Mouse (Mus musculus): ENCODE measurements around the gene Sgip1. TPM values are rescaled to one million over a fixed set of nuclear protein-coding genes. Genes with fewer than 3 reads are reported as not detected.

Gene Sgip1
- polyA plus RNA-seq, 1 experiment from 2014 or later = 54.8 TPM

DNA sequence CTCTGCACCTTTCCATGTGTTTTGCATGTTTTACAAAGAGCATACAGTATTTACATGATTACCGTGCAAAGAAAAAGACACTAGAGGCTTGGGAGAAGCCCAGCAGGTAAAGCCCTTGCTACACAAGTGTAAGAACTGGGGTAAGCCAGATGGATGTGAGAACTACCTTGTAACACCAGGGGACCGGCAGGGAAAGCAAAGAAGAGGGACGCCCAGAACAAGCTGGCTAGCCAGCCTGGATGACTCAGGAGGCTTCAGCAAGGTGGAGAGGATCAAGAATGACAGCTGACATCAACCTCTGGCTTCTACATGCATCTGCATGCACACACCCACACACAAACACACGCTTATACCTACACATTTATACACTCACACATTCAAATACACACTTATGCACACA, 248.9 kb downstream of the Sgip1 start:
- ATAC-seq (ENCODE audit: low read depth) = no peak
- Histone ChIP-seq H3K27me3 (no peaks in the 10 kb centered on the region), H3K36me3 (no peaks in the 10 kb centered on the region), H3K4me1 (replicated peaks) (no peaks in the 10 kb centered on the region), H3K9me3 (no peaks in the 10 kb centered on the region), H3K4me3 (no peak overlapping the region), H3K9ac (no peak overlapping the region), H3K4me2 (no peak overlapping the region), H3K27ac (replicated peaks) (no peak overlapping the region)
- 82% methylated on average over 4 of the region's 4 CpGs for WGBS

DNA sequence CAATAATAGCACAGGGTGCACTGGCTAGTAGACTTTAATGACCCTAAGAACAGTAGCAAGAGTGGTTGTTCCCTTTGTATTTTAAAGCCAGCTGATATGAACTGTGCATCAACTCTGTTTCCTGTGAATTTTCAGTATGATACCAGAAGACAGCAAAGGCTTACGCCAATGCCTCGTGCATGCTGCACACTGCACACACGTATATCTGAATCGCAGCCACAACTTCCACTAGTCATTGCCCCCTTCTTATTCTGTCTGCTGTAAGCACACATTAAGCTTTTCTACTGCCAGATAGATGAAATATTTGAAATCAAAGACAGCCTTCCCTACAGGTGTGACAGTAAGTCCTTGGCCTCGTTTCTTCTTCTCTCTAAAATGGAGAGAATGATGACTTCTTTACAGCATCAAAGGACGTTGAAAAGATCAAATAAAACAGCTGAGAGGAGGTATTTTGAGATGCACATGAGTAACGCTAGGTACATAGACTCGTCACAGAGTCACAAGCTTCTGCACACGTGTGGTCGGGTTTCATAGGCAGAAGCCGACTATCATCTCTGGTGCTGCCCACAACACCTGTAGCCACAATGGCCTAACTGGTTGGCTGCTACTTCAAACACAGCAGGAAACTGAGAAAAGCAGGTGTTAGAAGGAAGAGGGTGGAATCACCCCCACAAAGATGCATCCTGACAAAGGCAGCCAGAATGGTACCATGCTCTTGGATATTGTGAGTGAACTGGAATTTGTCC, 249.7 kb downstream of the Sgip1 start:
- Histone ChIP-seq H3K4me2 (no peak overlapping the region), H3K27me3 (no peaks in the 10 kb centered on the region), H3K27ac (replicated peaks) (no peak overlapping the region), H3K9ac (no peak overlapping the region), H3K4me3 (no peak overlapping the region), H3K9me3 (no peaks in the 10 kb centered on the region), H3K4me1 (replicated peaks) (no peaks in the 10 kb centered on the region), H3K36me3 (no peaks in the 10 kb centered on the region)
- ATAC-seq (ENCODE audit: low read depth) = no peak
- WGBS = 86% methylated on average over 11 of the region's 11 CpGs

DNA sequence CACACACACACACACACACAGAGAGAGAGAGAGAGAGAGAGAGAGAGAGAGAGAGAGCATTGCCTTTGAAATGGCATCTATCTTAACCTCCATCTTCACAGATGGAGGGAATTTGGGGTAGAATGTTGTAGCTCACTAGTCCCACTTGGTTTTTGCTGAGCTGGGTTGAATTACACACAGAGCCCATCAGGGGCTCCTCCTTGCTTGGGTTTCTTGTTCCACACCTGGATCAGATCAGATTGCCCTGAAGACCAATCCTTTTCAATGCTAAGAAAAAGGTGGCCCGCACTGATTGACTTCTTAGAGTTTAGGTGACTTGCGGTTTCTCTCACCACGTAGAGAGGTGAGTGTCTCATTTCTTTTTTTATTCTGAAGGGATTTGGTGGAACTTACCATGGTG, 250.6 kb downstream of the Sgip1 start:
- no peak overlapping the region for H3K4me3 ChIP-seq
- H3K9ac ChIP-seq = no peak overlapping the region
- H3K4me1 ChIP-seq (replicated peaks) = no peaks in the 10 kb centered on the region
- ATAC-seq (ENCODE audit: low read depth) = no peak
- H3K27me3 ChIP-seq = no peaks in the 10 kb centered on the region
- no peaks in the 10 kb centered on the region for H3K36me3 ChIP-seq
- no peak overlapping the region for H3K27ac ChIP-seq (replicated peaks)
- H3K4me2 ChIP-seq = no peak overlapping the region
- 87% methylated on average over 3 of the region's 3 CpGs for WGBS
- no peaks in the 10 kb centered on the region for H3K9me3 ChIP-seq

DNA sequence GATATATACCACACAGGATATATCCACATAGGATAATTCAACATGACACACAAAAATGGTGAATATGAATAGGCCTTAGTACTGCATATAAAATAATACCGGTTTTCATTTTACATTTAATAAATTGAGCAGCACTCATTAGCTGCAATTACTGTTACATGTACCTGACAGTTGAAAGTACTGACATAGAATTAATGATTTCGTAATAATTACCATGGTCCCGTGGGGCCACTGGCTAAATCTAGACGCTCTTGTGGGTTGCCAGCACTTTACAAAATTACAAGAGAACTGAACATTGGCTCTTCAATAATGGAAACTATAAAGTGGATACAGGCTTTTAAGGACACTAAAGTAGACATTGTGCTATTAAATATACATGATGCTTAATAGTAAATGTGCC, 263.6 kb downstream of the Sgip1 start:
- Histone ChIP-seq H3K27ac (replicated peaks) (peak overlapping the region; percentile 78), H3K36me3 (no peaks in the 10 kb centered on the region), H3K9me3 (no peaks in the 10 kb centered on the region), H3K4me2 (no peak overlapping the region), H3K4me3 (no peak overlapping the region), H3K27me3 (no peaks in the 10 kb centered on the region), H3K4me1 (replicated peaks) (peaks cover 30% of the 10 kb centered on the region), H3K9ac (no peak overlapping the region)
- 58% methylated on average over 4 of the region's 4 CpGs for WGBS
- ATAC-seq (ENCODE audit: low read depth) = no peak

DNA sequence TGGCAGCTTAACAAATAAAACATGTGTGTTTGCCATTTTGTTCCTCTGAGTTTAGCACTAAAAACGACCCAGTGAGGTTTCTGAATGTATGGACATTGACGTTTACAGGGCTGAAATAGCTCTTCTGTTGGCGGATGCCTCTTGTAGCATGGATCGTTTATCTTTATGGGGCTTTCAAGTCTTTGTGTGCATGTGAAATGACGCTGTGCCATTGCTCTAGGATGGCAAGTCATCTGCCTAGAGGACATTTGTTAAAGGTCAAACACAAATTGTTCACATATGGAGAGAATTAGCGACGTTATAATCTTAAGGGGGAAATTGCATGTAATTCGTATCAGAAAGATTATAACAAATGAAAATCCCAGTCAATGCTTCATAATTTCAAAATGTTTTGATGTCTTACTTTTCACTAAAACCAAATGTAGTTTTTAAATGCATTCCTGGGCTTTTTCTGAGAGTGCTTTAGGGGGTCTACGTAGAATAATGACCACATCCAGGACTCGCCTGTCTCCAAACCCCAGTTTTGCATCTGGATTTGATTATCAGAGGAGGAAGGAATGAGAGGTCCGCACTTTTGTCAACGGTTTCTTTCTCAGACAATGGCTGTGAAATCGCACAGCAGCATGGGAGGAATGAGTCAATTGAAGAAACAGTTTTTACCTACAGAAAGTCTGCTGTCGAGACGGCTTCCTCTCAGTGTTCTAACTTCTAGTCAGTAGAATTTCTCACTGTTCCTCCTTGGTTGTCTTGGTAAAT, 264.3 kb downstream of the Sgip1 start:
- peak overlapping the region; percentile 78 for H3K27ac ChIP-seq (replicated peaks)
- peak; percentile 62; the same call in 1 of the 2 replicates for ATAC-seq (ENCODE audit: low read depth)
- 38% methylated on average over 15 of the region's 15 CpGs for WGBS

DNA sequence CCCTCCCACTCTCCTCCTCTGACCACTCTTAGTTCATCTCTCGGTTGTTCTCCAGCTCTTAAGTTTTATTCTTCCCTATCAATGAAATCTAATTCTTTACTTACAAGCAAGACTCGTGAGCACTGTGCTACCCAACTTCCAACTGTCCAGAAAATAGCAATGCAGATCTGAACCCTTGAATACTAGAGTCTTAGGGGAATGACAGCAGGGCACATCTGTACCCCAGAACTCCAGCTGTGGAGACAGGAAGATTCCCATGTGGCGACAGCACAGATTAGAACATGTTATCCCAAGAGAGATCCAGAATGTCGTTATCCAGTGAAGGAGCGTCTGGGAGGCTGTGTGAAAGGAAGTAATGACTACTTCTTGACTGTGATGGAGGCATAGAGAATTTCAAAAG, 265.2 kb downstream of the Sgip1 start:
- H3K27ac ChIP-seq (replicated peaks) = peak overlapping the region; percentile 78
- 63% methylated on average over 5 of the region's 5 CpGs for WGBS

More for the DNA sequence above, 264.3 kb downstream of the Sgip1 start:
- no peaks in the 10 kb centered on the region for H3K9me3 ChIP-seq
- no peaks in the 10 kb centered on the region for H3K27me3 ChIP-seq
- no peak overlapping the region for H3K9ac ChIP-seq
- no peak overlapping the region for H3K4me3 ChIP-seq
- H3K36me3 ChIP-seq = no peaks in the 10 kb centered on the region
- no peak overlapping the region for H3K4me2 ChIP-seq
- H3K4me1 ChIP-seq (replicated peaks) = peaks cover 30% of the 10 kb centered on the region

DNA sequence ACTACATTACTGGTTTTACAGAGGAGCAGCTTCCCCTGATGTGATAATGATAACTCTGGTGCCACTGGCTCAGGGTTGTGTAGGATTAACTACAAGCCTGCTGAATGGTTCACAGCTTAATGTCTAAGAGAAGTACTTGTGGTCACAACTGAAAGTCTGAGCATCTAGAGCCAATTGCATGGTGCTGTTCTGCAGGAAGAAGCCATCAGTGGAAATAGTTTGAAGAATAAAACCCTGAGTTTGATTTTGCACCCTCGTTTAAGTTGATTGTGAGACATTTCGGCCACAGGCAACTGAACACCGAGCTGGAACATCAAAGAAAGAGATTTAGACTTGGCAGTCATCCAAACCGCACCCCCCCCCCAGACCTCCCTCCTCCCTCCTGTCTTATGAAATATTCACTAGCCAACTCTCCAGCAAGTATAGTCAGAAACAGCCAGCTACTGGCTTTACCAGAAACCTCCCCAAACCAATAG, 265.9 kb downstream of the Sgip1 start:
- Histone ChIP-seq H3K27me3 (no peaks in the 10 kb centered on the region), H3K4me3 (no peak overlapping the region), H3K4me1 (replicated peaks) (peaks cover 35% of the 10 kb centered on the region), H3K36me3 (no peaks in the 10 kb centered on the region), H3K9me3 (no peaks in the 10 kb centered on the region), H3K9ac (no peak overlapping the region), H3K27ac (replicated peaks) (peak overlapping the region; percentile 78), H3K4me2 (no peak overlapping the region)
- 37% methylated on average over 4 of the region's 4 CpGs for WGBS
- 0 out of 2 replicates have a peak, but pooled peaks have one; percentile 7 for ATAC-seq (ENCODE audit: low read depth)

More for the DNA sequence above, 265.2 kb downstream of the Sgip1 start:
- Histone ChIP-seq H3K4me1 (replicated peaks) (peaks cover 30% of the 10 kb centered on the region), H3K36me3 (no peaks in the 10 kb centered on the region), H3K4me3 (no peak overlapping the region), H3K9me3 (no peaks in the 10 kb centered on the region), H3K9ac (no peak overlapping the region), H3K4me2 (no peak overlapping the region), H3K27me3 (no peaks in the 10 kb centered on the region)
- ATAC-seq (ENCODE audit: low read depth) = no peak

DNA sequence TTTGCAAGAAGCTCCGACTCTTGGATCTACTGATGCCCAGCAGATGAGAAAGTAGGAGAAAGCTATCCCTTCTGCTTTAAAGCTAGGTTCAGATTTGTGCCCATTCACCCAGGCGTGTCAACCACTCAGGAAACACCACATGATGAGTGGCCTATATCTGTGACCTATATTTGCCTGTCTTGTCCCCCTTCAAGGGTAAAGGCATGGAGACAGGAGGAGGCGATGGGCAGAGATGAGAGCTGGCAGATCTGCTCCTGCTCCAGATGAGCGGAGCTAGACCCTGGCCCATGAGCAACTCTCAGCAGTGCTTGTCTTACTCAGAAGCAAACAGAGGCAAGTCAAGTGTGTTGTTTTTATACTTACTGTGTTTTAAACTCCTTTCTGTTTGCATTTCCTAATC, 269.6 kb downstream of the Sgip1 start:
- WGBS = 93% methylated on average over 4 of the region's 4 CpGs
- H3K9ac ChIP-seq = no peak overlapping the region

DNA sequence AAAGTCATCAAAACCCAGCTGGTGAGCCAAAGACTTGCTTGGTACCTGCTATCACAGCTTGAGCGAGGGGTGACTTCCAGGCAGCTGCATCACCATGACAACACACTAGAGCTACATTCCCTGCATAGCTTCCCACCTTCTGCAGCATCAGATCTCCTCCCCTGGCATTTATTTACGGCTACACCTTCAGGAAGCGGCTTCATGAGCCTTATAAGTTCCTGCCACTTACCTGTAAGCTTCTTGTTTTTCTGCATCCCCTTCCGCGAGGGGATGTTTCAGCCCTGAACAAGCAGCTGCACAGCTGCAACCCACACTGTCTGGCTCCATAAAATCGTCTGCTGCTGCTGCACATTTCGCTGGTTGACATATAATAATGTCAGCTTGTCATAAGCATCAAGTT, 270.7 kb downstream of the Sgip1 start:
- no peak; the same call in 1 of the 2 replicates for ATAC-seq (ENCODE audit: low read depth)
- Histone ChIP-seq H3K27me3 (no peaks in the 10 kb centered on the region), H3K27ac (replicated peaks) (0 out of 2 replicates have a peak overlapping the region, but pooled peaks have one; percentile 53), H3K9ac (no peak overlapping the region), H3K9me3 (no peaks in the 10 kb centered on the region), H3K4me1 (replicated peaks) (peaks cover 23% of the 10 kb centered on the region), H3K36me3 (no peaks in the 10 kb centered on the region), H3K4me2 (0 out of 2 replicates have a peak overlapping the region, but pooled peaks have one; percentile 13), H3K4me3 (no peak overlapping the region)
- 35% methylated on average over 7 of the region's 7 CpGs for WGBS

More for the DNA sequence above, 269.6 kb downstream of the Sgip1 start:
- Histone ChIP-seq H3K27me3 (no peaks in the 10 kb centered on the region), H3K4me2 (no peak overlapping the region), H3K36me3 (no peaks in the 10 kb centered on the region), H3K4me3 (no peak overlapping the region), H3K27ac (replicated peaks) (no peak overlapping the region), H3K4me1 (replicated peaks) (peaks cover 34% of the 10 kb centered on the region), H3K9me3 (no peaks in the 10 kb centered on the region)
- no peak for ATAC-seq (ENCODE audit: low read depth)

DNA sequence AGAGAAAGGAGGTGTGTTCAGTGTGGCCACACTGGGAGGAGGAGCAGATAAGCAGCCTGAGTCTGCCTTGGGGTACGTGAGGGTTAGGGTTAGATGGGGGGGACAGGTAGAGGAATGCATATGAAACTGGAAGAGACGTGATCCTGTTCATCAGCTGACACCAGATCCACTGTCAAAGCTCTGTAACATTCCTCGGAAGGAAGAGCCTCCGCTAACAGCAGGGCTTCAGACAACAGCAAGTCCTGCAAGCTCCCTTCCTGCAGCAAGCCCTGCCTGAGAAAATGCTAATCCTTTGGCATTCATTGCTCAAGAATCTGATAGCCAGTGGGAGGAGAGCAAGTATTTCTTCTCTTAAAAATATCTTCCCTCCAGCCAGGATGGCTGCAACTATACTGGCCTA, 272.4 kb downstream of the Sgip1 start:
- H3K4me2 ChIP-seq = peak overlapping the region; percentile 30
- no peaks in the 10 kb centered on the region for H3K36me3 ChIP-seq
- no peak overlapping the region for H3K4me3 ChIP-seq
- no peaks in the 10 kb centered on the region for H3K9me3 ChIP-seq
- 9% methylated on average over 4 of the region's 4 CpGs for WGBS
- no peak overlapping the region for H3K27ac ChIP-seq (replicated peaks)
- peaks cover 15% of the 10 kb centered on the region for H3K4me1 ChIP-seq (replicated peaks)
- no peak for ATAC-seq (ENCODE audit: low read depth)
- no peaks in the 10 kb centered on the region for H3K27me3 ChIP-seq
- H3K9ac ChIP-seq = no peak overlapping the region

Measured in neural tube, embryonic 13.5 days (tissue).